Mouse (Mus musculus): Measurements from ENCODE around the gene Memo1. TPM values are rescaled to one million over a fixed set of nuclear protein-coding genes. Genes with fewer than 3 reads are reported as not detected.

Memo1 gene
- polyA plus RNA-seq, 1 experiment from 2014 or later = 79.4 TPM

GRCm38 (mm10) chr17:74290869-74291268 lies 4.5 kb downstream of the Memo1 start:
- H3K27me3 ChIP-seq = no peaks in the 10 kb centered on the region
- no peak overlapping the region for H3K4me3 ChIP-seq
- H3K9me3 ChIP-seq = 0 out of 2 replicates have a peak, but pooled peaks cover 3% of the 10 kb centered on the region
- H3K4me1 ChIP-seq = peaks cover 26% of the 10 kb centered on the region
- H3K9ac ChIP-seq = no peak overlapping the region
- H3K36me3 ChIP-seq = peaks cover 16% of the 10 kb centered on the region
- no peak overlapping the region for H3K4me2 ChIP-seq (replicated peaks)
- ATAC-seq (ENCODE audit: low FRiP score, low read depth) = no peak
- H3K27ac ChIP-seq = no peak overlapping the region

- Histone ChIP-seq H3K4me1 (peaks cover 26% of the 10 kb centered on the region), H3K4me2 (replicated peaks) (no peak overlapping the region), H3K27me3 (no peaks in the 10 kb centered on the region), H3K9ac (no peak overlapping the region), H3K36me3 (peaks cover 16% of the 10 kb centered on the region), H3K9me3 (0 out of 2 replicates have a peak, but pooled peaks cover 3% of the 10 kb centered on the region), H3K27ac (no peak overlapping the region), H3K4me3 (no peak overlapping the region)
- WGBS = 72% methylated on average over 3 of the region's 3 CpGs
- ATAC-seq (ENCODE audit: low FRiP score, low read depth) = no peak
Observed at GRCm38 (mm10) chr17:74290198-74290597, 5.1 kb downstream of the Memo1 start.

- WGBS = 88% methylated on average over 2 of the region's 2 CpGs
- H3K4me2 ChIP-seq (replicated peaks) = no peak overlapping the region
- no peak for ATAC-seq (ENCODE audit: low FRiP score, low read depth)
Observed at GRCm38 (mm10) chr17:74288626-74289025, 6.7 kb downstream of the Memo1 start.

GRCm38 (mm10) chr17:74286140-74286730 lies 9.1 kb downstream of the Memo1 start:
- H3K4me3 ChIP-seq = no peak overlapping the region
- no peak overlapping the region for H3K27ac ChIP-seq
- peaks cover 17% of the 10 kb centered on the region for H3K4me1 ChIP-seq
- 79% methylated on average over 4 of the region's 4 CpGs for WGBS
- H3K27me3 ChIP-seq = no peaks in the 10 kb centered on the region
- no peak for ATAC-seq (ENCODE audit: low FRiP score, low read depth)
- no peak overlapping the region for H3K4me2 ChIP-seq (replicated peaks)
- H3K36me3 ChIP-seq = peaks cover 16% of the 10 kb centered on the region
- 0 out of 2 replicates have a peak, but pooled peaks cover 3% of the 10 kb centered on the region for H3K9me3 ChIP-seq
- no peak overlapping the region for H3K9ac ChIP-seq

More at GRCm38 (mm10) chr17:74288626-74289025, 6.7 kb downstream of the Memo1 start:
- no peak overlapping the region for H3K9ac ChIP-seq
- H3K36me3 ChIP-seq = peaks cover 16% of the 10 kb centered on the region
- H3K27ac ChIP-seq = no peak overlapping the region
- H3K4me3 ChIP-seq = no peak overlapping the region
- H3K9me3 ChIP-seq = 0 out of 2 replicates have a peak, but pooled peaks cover 3% of the 10 kb centered on the region
- no peaks in the 10 kb centered on the region for H3K27me3 ChIP-seq
- peaks cover 25% of the 10 kb centered on the region for H3K4me1 ChIP-seq

GRCm38 (mm10) chr17:74285730-74286129 lies 9.6 kb downstream of the Memo1 start:
- ATAC-seq (ENCODE audit: low FRiP score, low read depth) = no peak
- H3K9me3 ChIP-seq = 0 out of 2 replicates have a peak, but pooled peaks cover 3% of the 10 kb centered on the region
- no peak overlapping the region for H3K27ac ChIP-seq
- 80% methylated on average over 2 of the region's 2 CpGs for WGBS
- H3K4me2 ChIP-seq (replicated peaks) = no peak overlapping the region
- peaks cover 13% of the 10 kb centered on the region for H3K4me1 ChIP-seq
- H3K4me3 ChIP-seq = no peak overlapping the region
- H3K36me3 ChIP-seq = peaks cover 16% of the 10 kb centered on the region
- no peaks in the 10 kb centered on the region for H3K27me3 ChIP-seq
- H3K9ac ChIP-seq = no peak overlapping the region

GRCm38 (mm10) chr17:74284397-74285115 lies 10.8 kb downstream of the Memo1 start:
- H3K4me2 ChIP-seq (replicated peaks) = no peak overlapping the region
- WGBS = 77% methylated on average over 2 of the region's 2 CpGs
- H3K9me3 ChIP-seq = 0 out of 2 replicates have a peak, but pooled peaks cover 3% of the 10 kb centered on the region
- ATAC-seq (ENCODE audit: low FRiP score, low read depth) = no peak
- no peak overlapping the region for H3K27ac ChIP-seq
- H3K27me3 ChIP-seq = no peaks in the 10 kb centered on the region
- no peak overlapping the region for H3K9ac ChIP-seq
- H3K4me1 ChIP-seq = 0 out of 2 replicates have a peak, but pooled peaks cover 6% of the 10 kb centered on the region
- H3K4me3 ChIP-seq = no peak overlapping the region
- peaks cover 20% of the 10 kb centered on the region for H3K36me3 ChIP-seq

- Histone ChIP-seq H3K4me2 (replicated peaks) (no peak overlapping the region), H3K9me3 (no peaks in the 10 kb centered on the region), H3K4me3 (no peak overlapping the region), H3K36me3 (peaks cover 4% of the 10 kb centered on the region), H3K4me1 (peaks cover 15% of the 10 kb centered on the region; the same call in 1 of the 2 replicates), H3K27me3 (no peaks in the 10 kb centered on the region), H3K27ac (no peak overlapping the region), H3K9ac (no peak overlapping the region)
- ATAC-seq (ENCODE audit: low FRiP score, low read depth) = no peak
- WGBS = 84% methylated on average over 3 of the region's 3 CpGs
Observed at GRCm38 (mm10) chr17:74282024-74282423, 13.3 kb downstream of the Memo1 start.

- 89% methylated on average over 8 of the region's 8 CpGs for WGBS
- Histone ChIP-seq H3K9ac (no peak overlapping the region), H3K4me3 (no peak overlapping the region), H3K27me3 (no peaks in the 10 kb centered on the region), H3K4me2 (replicated peaks) (no peak overlapping the region), H3K4me1 (peaks cover 15% of the 10 kb centered on the region; the same call in 1 of the 2 replicates), H3K9me3 (no peaks in the 10 kb centered on the region), H3K27ac (no peak overlapping the region), H3K36me3 (peaks cover 4% of the 10 kb centered on the region)
- no peak for ATAC-seq (ENCODE audit: low FRiP score, low read depth)
Observed at GRCm38 (mm10) chr17:74278966-74279869, 16.1 kb downstream of the Memo1 start.

GRCm38 (mm10) chr17:74274471-74274870 lies 20.9 kb downstream of the Memo1 start:
- Histone ChIP-seq H3K4me1 (peaks cover 16% of the 10 kb centered on the region; the same call in 1 of the 2 replicates), H3K36me3 (no peaks in the 10 kb centered on the region), H3K4me2 (replicated peaks) (no peak overlapping the region), H3K4me3 (no peak overlapping the region), H3K9ac (no peak overlapping the region), H3K27me3 (no peaks in the 10 kb centered on the region), H3K9me3 (no peaks in the 10 kb centered on the region), H3K27ac (no peak overlapping the region)
- WGBS = 80% methylated on average over 3 of the region's 3 CpGs
- ATAC-seq (ENCODE audit: low FRiP score, low read depth) = no peak

GRCm38 (mm10) chr17:74272683-74273205 lies 22.6 kb downstream of the Memo1 start:
- 72% methylated on average over 16 of the region's 16 CpGs for WGBS
- ATAC-seq (ENCODE audit: low FRiP score, low read depth) = no peak
- no peak overlapping the region for H3K27ac ChIP-seq

GRCm38 (mm10) chr17:74271541-74272268 lies 23.6 kb downstream of the Memo1 start:
- no peak overlapping the region for H3K4me3 ChIP-seq
- no peak overlapping the region for H3K9ac ChIP-seq
- peaks cover 6% of the 10 kb centered on the region for H3K36me3 ChIP-seq
- H3K4me1 ChIP-seq = peaks cover 8% of the 10 kb centered on the region; the same call in 1 of the 2 replicates
- no peak for ATAC-seq (ENCODE audit: low FRiP score, low read depth)
- H3K27me3 ChIP-seq = no peaks in the 10 kb centered on the region
- H3K9me3 ChIP-seq = 0 out of 2 replicates have a peak, but pooled peaks cover 4% of the 10 kb centered on the region
- no peak overlapping the region for H3K27ac ChIP-seq
- H3K4me2 ChIP-seq (replicated peaks) = no peak overlapping the region
- 85% methylated on average over 3 of the region's 3 CpGs for WGBS

More at GRCm38 (mm10) chr17:74272683-74273205, 22.6 kb downstream of the Memo1 start:
- H3K36me3 ChIP-seq = peaks cover 4% of the 10 kb centered on the region
- no peak overlapping the region for H3K9ac ChIP-seq
- no peak overlapping the region for H3K4me2 ChIP-seq (replicated peaks)
- H3K4me3 ChIP-seq = no peak overlapping the region
- 0 out of 2 replicates have a peak, but pooled peaks cover 3% of the 10 kb centered on the region for H3K9me3 ChIP-seq
- no peaks in the 10 kb centered on the region for H3K27me3 ChIP-seq
- H3K4me1 ChIP-seq = peaks cover 8% of the 10 kb centered on the region; the same call in 1 of the 2 replicates
